ENCODE assay signal across 18 mouse cellular contexts in the genomic region with DNA sequence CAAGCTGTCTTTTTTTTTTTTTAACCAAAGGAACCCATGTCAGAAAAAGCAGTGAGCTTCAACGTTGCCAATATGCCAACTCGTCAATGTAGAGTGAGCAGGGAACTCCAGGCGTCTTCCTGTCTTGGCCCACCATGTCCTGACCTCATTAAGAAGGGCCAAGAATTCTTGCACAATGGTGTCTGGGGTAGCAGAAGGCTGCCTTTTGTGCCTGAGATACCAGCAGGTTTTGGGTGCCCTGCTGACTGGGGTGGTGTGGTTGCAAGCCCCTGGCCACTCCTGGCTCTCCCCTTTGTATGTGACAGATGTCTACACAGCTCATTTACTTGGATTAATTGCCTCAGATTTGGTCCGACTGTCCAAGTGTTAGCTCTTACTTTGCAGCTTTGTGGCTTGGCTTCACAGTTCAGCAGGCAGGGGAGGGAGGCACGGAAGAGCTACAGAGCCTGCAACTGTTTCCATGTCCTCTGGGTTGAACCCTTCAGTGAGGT.
DNase-seq lines count a peak whose midpoint lies in the region; ATAC-seq lines count a peak whose summit lies in the region.
"Had no signal": no experiment of that assay in that cellular context is flagged by ENCODE, and none has a peak within 500 bp of the region (broad histone marks: within the 10 kb centered on the region; RNA-seq: fewer than 3 reads in every experiment).

No protein-coding gene starts in this region.

- peak overlapping the region; percentile 64; the same call in 1 of the 2 replicates for H3K27ac ChIP-seq in kidney, embryonic 15.5 days
- no peak overlapping the region for H3K27ac ChIP-seq in midbrain, embryonic 13.5 days
- no peak overlapping the region for H3K27ac ChIP-seq in midbrain, embryonic 16.5 days (ENCODE audit: low read length)
- H3K27ac ChIP-seq: embryonic facial prominence, embryonic 12.5 days; limb, embryonic 12.5 days; neural tube, embryonic 15.5 days; stomach, embryonic 15.5 days had no signal

- peaks cover 33% of the 10 kb centered on the region for H3K4me1 ChIP-seq in kidney, embryonic 15.5 days
- H3K4me1 ChIP-seq in midbrain, embryonic 13.5 days (replicated peaks): peaks cover 19% of the 10 kb centered on the region
- H3K4me1 ChIP-seq in midbrain, embryonic 16.5 days (ENCODE audit: control insufficient read depth, insufficient read depth, low read length): peaks cover 11% of the 10 kb centered on the region

- ATAC-seq in kidney, embryonic 15.5 days (replicated peaks; ENCODE audit: low FRiP score): peak; percentile 88
- peak; percentile 8; the same call in 1 of the 2 replicates for ATAC-seq in midbrain, embryonic 13.5 days
- no peak for ATAC-seq in midbrain, embryonic 16.5 days

- no peak overlapping the region for H3K4me2 ChIP-seq in kidney, embryonic 15.5 days
- H3K4me2 ChIP-seq in midbrain, embryonic 13.5 days (replicated peaks): no peak overlapping the region
- no peak overlapping the region for H3K4me2 ChIP-seq in midbrain, embryonic 16.5 days (ENCODE audit: low read length)
- H3K4me2 ChIP-seq: embryonic facial prominence, embryonic 12.5 days; limb, embryonic 12.5 days; neural tube, embryonic 15.5 days; stomach, embryonic 15.5 days had no signal

- H3K4me3 ChIP-seq in kidney, embryonic 15.5 days (replicated peaks): no peak overlapping the region
- no peak overlapping the region for H3K4me3 ChIP-seq in midbrain, embryonic 13.5 days (replicated peaks)
- no peak overlapping the region for H3K4me3 ChIP-seq in midbrain, embryonic 16.5 days (ENCODE audit: low read depth, low read length)
- H3K4me3 ChIP-seq: embryonic facial prominence, embryonic 12.5 days; limb, embryonic 12.5 days; neural tube, embryonic 15.5 days; stomach, embryonic 15.5 days had no signal

- H3K27me3 ChIP-seq in kidney, embryonic 15.5 days: 0 out of 2 replicates have a peak, but pooled peaks cover 3% of the 10 kb centered on the region
- no peaks in the 10 kb centered on the region for H3K27me3 ChIP-seq in midbrain, embryonic 13.5 days
- H3K27me3 ChIP-seq in midbrain, embryonic 16.5 days (ENCODE audit: control insufficient read depth, insufficient read depth, low read depth, low read length): no peaks in the 10 kb centered on the region
- H3K27me3 ChIP-seq: neural tube, embryonic 15.5 days; stomach, embryonic 15.5 days had no signal

- DNase-seq in cerebellum, postnatal 10 days: peak; percentile 58 to 73
- DNase-seq in cerebellum, adult 8-10 months: no peak
- no peak for DNase-seq in kidney, adult 18-20 months
- peak; percentile 81 for DNase-seq in retina, postnatal 1 day
- no peak for DNase-seq in yolk sac, embryonic 10.5 days (ENCODE audit: low spot score)
- DNase-seq: adrenal gland, postnatal 36 days; cerebellum, postnatal 36 days; gastrocnemius, postnatal 14 days; layer of hippocampus, postnatal 36 days; spleen, adult 18-20 months; thymus, postnatal 14 days had no signal

- H3K36me3 ChIP-seq in kidney, embryonic 15.5 days: no peaks in the 10 kb centered on the region
- H3K36me3 ChIP-seq in midbrain, embryonic 13.5 days: no peaks in the 10 kb centered on the region
- no peaks in the 10 kb centered on the region for H3K36me3 ChIP-seq in midbrain, embryonic 16.5 days (ENCODE audit: control insufficient read depth, insufficient read depth, low read length)
- H3K36me3 ChIP-seq: embryonic facial prominence, embryonic 12.5 days; limb, embryonic 12.5 days; neural tube, embryonic 15.5 days; stomach, embryonic 15.5 days had no signal

- no peak overlapping the region for H3K9ac ChIP-seq in kidney, embryonic 15.5 days
- no peak overlapping the region for H3K9ac ChIP-seq in midbrain, embryonic 13.5 days (replicated peaks)
- H3K9ac ChIP-seq in midbrain, embryonic 16.5 days (ENCODE audit: low read depth, low read length): no peak overlapping the region
- H3K9ac ChIP-seq: embryonic facial prominence, embryonic 12.5 days; limb, embryonic 12.5 days; neural tube, embryonic 15.5 days; stomach, embryonic 15.5 days had no signal

- no peaks in the 10 kb centered on the region for H3K9me3 ChIP-seq in kidney, embryonic 15.5 days (replicated peaks)
- H3K9me3 ChIP-seq in midbrain, embryonic 13.5 days: no peaks in the 10 kb centered on the region
- H3K9me3 ChIP-seq in midbrain, embryonic 16.5 days (replicated peaks; ENCODE audit: control insufficient read depth, low read length, poor library complexity, severe bottlenecking): no peaks in the 10 kb centered on the region
- H3K9me3 ChIP-seq: embryonic facial prominence, embryonic 12.5 days; limb, embryonic 12.5 days; neural tube, embryonic 15.5 days; stomach, embryonic 15.5 days had no signal

- WGBS in kidney, embryonic 15.5 days: 33% methylated on average over 5 of the region's 5 CpGs
- WGBS in midbrain, embryonic 13.5 days: 42% methylated on average over 5 of the region's 5 CpGs
- WGBS in midbrain, embryonic 16.5 days: 38% methylated on average over 5 of the region's 5 CpGs

Comparison
In these comparisons a context has a peak if more than half of its experiments do, and no peak if none do; other contexts are left out.
1. DNase-seq: peak in cerebellum, postnatal 10 days (2 of 2) and retina, postnatal 1 day (single experiment); none in cerebellum, adult 8-10 months (single experiment), kidney, adult 18-20 months (single experiment) and yolk sac, embryonic 10.5 days (single experiment).